Mouse (Mus musculus) liver, embryonic 11.5 days (tissue): ENCODE results near the gene Gm11563. TPM values are rescaled to one million over a fixed set of nuclear protein-coding genes. Genes with fewer than 3 reads are reported as not detected.
"Not testable (repeated sequence)": the region's sequence is repeated elsewhere in the genome, so short reads cannot be mapped to it uniquely, and the experiment has no call there.

ENCODE experiments used
- ATAC-seq: fragments of 200-750 bp; cut with Nextera tagmentation; replicated peaks from 2 replicates; pipeline ENCODE4 v1.8.0; 2017; ENCODE audit warnings: moderate number of reproducible peaks, mild to moderate bottlenecking, moderate TSS enrichment, moderate library complexity; ENCODE audit not compliant: low FRiP score
- DNase-seq: peaks from one replicate; pipeline ENCODE4 v3.0.0-alpha.2; 2017; ENCODE audit warnings: low spot score
- H3K27ac ChIP-seq: fragments of 300-500 bp; sonication (generic); 2 replicates; pipeline ENCODE4 v1.5.1; 2014; ENCODE audit warnings: mild to moderate bottlenecking, low read depth, low read length, control low read depth
- H3K27me3 ChIP-seq: fragments of 300-500 bp; sonication (generic); replicated peaks from 2 replicates; pipeline ENCODE4 v1.6.1; 2014; ENCODE audit warnings: low read length, mixed read lengths; ENCODE audit not compliant: control insufficient read depth, insufficient read depth
- H3K36me3 ChIP-seq: fragments of 300-500 bp; sonication (generic); 2 replicates; pipeline ENCODE4 v1.6.1; 2014; ENCODE audit warnings: mild to moderate bottlenecking, low read length, moderate library complexity, mixed read lengths; ENCODE audit not compliant: control insufficient read depth, insufficient read depth
- H3K4me1 ChIP-seq: fragments of 300-500 bp; sonication (generic); replicated peaks from 2 replicates; pipeline ENCODE4 v1.6.1; 2014; ENCODE audit warnings: low read length, mixed read lengths; ENCODE audit not compliant: control insufficient read depth, insufficient read depth
- H3K4me2 ChIP-seq: fragments of 300-500 bp; sonication (generic); 2 replicates; pipeline ENCODE4 v1.6.1; 2014; ENCODE audit warnings: mild to moderate bottlenecking, control low read depth, moderate library complexity
- H3K4me3 ChIP-seq: fragments of 300-500 bp; sonication (generic); 2 replicates; pipeline ENCODE4 v1.5.1; 2014; ENCODE audit warnings: low read depth, low read length, control low read depth
- H3K9ac ChIP-seq: fragments of 300-500 bp; sonication (generic); 2 replicates; pipeline ENCODE4 v1.6.1; 2014; ENCODE audit warnings: low read depth, low read length, control low read depth
- H3K9me3 ChIP-seq: fragments of 300-500 bp; sonication (generic); 2 replicates; pipeline ENCODE4 v1.6.1; 2016; ENCODE audit warnings: low read length, inconsistent platforms, mixed read lengths; ENCODE audit not compliant: control insufficient read depth
- WGBS: fragments of 180-500 bp; shearing (Covaris S2); extraction: QIAGEN DNeasy Blood & Tissue Kit; methylation state at CpG from one replicate; pipeline ENCODE4 v1.1.7; 2014; 5-methylcytosine and 5-hydroxymethylcytosine counted together
- polyA plus RNA-seq: library from polyadenylated mRNA; unstranded; fragments of >200 nt; fragmentation: Nextera tagmentation; extraction: Ambion mirVana; gene quantifications from 2 replicates; pipeline ENCODE4 v1.2.1, GENCODE M21; 2014

Gene Gm11563
- polyA plus RNA-seq, 1 experiment from 2014 or later = not detected

DNA sequence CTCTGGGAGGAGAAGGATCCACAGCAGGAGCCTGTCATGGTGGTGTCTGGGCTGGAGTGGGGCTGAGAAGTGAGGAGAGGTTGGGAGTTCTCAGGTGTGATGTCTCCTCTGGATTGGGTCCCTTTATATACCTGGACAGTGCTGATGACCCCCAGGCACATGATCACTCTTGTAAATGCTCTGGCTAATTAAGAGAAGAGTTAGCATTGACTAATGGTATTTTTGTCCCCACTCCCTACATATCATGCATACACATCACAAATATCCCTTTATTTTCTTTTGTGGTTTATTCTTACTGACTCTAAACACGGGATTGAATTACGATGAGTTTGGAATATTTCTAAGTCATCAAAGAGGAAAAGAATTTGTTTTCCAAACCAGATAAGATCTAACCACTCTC lies 38.4 kb downstream of the Gm11563 start, which contains the start of gene Gm11562:
TSS of gene Gm11562 (minus strand) at position 101 of the 400 bp plus-strand sequence.
- Histone ChIP-seq H3K9me3 (no peaks in the 10 kb centered on the region), H3K9ac (no peak within 1 kb of the TSS), H3K27me3 (no peaks in the 10 kb centered on the region), H3K4me2 (no peak within 1 kb of the TSS), H3K36me3 (no peaks in the 10 kb centered on the region), H3K4me3 (no peak within 1 kb of the TSS), H3K4me1 (no peaks in the 10 kb centered on the region), H3K27ac (no peak within 1 kb of the TSS)
- DNase-seq = no peak
- 79% methylated on average over 2 of the region's 2 CpGs for WGBS
- ATAC-seq = no peak

DNA sequence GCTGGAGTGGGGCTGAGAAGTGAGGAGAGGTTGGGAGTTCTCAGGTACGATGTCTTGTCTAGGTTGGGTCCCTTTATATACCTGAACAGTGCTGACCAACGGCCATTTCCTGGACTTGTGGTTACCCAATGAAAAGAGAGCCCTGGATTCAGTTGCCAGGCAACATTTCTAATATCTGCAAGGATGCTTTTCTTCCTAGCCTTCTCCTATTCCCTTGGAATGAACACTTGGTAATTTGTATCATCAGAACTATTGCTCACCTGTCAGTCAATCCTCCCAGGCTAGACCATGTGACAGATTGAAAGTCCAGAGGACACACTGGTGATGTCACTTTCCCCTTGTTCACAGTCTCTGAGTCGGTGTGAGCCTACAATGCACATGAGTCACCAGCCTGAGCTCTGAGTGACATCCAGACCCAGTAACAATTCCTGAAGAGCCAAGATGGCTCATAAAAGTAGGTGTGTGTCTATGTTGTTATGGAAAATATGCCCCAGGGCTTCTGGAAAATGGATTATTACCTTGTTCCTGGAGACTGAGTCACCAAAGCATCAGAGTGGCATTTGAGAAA lies 43.9 kb downstream of the Gm11563 start, which contains the start of gene Krtap2-4:
TSS of gene Krtap2-4 (minus strand) at position 51 of the 568 bp plus-strand sequence.
- Histone ChIP-seq H3K4me3 (no peak within 1 kb of the TSS), H3K27ac (no peak within 1 kb of the TSS), H3K4me1 (no peaks in the 10 kb centered on the region), H3K9ac (no peak within 1 kb of the TSS), H3K4me2 (no peak within 1 kb of the TSS), H3K27me3 (no peaks in the 10 kb centered on the region), H3K36me3 (no peaks in the 10 kb centered on the region), H3K9me3 (no peaks in the 10 kb centered on the region)
- ATAC-seq (no peak), DNase-seq (no peak)
- 54% methylated on average over 3 of the region's 3 CpGs for WGBS

DNA sequence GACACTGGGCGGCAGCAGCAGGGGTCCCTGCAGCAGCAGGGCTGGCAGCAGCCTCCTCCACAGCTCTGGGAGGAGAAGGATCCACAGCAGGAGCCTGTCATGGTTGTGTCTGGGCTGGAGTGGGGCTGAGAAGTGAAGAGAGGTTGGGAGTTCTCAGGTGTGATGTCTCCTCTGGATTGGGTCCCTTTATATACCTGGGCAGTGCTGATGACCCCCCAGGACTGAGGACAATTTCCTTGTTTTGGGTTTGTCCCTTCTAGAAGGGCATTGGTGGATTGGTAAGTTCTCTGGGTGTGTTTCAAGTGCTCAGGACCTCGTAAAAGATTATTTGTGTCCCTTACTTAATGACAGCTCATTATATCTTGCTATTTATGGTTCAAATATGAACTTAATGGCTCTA lies 48.7 kb downstream of the Gm11563 start, which contains the start of gene Gm11937:
TSS of gene Gm11937 (minus strand) at position 101 of the 400 bp plus-strand sequence.
- H3K36me3 ChIP-seq, H3K9ac ChIP-seq, H3K27me3 ChIP-seq, H3K27ac ChIP-seq, H3K4me2 ChIP-seq, H3K9me3 ChIP-seq, DNase-seq, H3K4me3 ChIP-seq, H3K4me1 ChIP-seq, ATAC-seq: not testable (repeated sequence)
- 49% methylated on average over 2 of the region's 2 CpGs for WGBS

DNA sequence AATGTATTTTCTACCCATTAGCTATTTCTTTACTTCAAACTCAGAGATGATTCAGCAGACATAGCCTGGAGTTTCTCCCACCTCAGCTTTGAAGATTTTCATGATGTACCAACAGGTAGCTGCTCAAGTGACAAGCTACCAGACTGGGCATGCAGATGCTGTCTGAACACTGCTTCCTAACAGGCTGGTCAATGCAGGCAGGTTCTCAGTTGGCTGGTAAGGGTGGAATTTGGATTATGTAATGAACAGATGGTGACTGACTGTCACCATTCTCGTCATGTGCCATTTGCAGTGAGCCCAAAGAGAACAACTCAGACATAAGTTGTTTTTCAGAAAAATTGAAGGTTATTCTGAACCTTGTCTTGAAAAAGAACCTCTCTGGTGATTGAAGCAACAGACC lies 49.6 kb downstream of the Gm11563 start:
- WGBS = 62% methylated on average over 1 of the region's 1 CpGs
- DNase-seq = no peak

More for the DNA sequence above, 49.6 kb downstream of the Gm11563 start:
- no peaks in the 10 kb centered on the region for H3K9me3 ChIP-seq
- no peaks in the 10 kb centered on the region for H3K27me3 ChIP-seq
- no peak overlapping the region for H3K27ac ChIP-seq
- no peak overlapping the region for H3K4me2 ChIP-seq
- no peak overlapping the region for H3K9ac ChIP-seq
- H3K4me1 ChIP-seq = no peaks in the 10 kb centered on the region
- no peak overlapping the region for H3K4me3 ChIP-seq
- ATAC-seq = no peak
- no peaks in the 10 kb centered on the region for H3K36me3 ChIP-seq

Other genes starting within 250 kb of the Gm11563 start
- not detected in 2 replicates for gene Krt12, start 236.7 kb downstream of the Gm11563 start, polyA plus RNA-seq
- 32.1 and 34.1 TPM in 2 replicates for gene Krt20, start 220.8 kb downstream of the Gm11563 start, polyA plus RNA-seq
- 0.38 TPM in 2 replicates for gene Krt23, start 165.8 kb downstream of the Gm11563 start, polyA plus RNA-seq
- gene Krt39, start 137.6 kb downstream of the Gm11563 start, polyA plus RNA-seq = not detected in 2 replicates
- 0.21 TPM in 1 of 2 replicates, not detected in the other for gene Krt40, start 115.8 kb downstream of the Gm11563 start, polyA plus RNA-seq
- not detected in 2 replicates for gene Krtap3-3, start 108.1 kb downstream of the Gm11563 start, polyA plus RNA-seq
- not detected in 2 replicates for gene Krtap3-2, start 102.1 kb downstream of the Gm11563 start, polyA plus RNA-seq
- gene Gm11939, start 99.5 kb downstream of the Gm11563 start, polyA plus RNA-seq = not detected in 2 replicates
- gene Krtap3-1, start 92.3 kb downstream of the Gm11563 start, polyA plus RNA-seq = not detected in 2 replicates
- gene Krtap1-5, start 77.9 kb downstream of the Gm11563 start, polyA plus RNA-seq = not detected in 2 replicates
- gene Krtap1-4, start 75.3 kb downstream of the Gm11563 start, polyA plus RNA-seq = not detected in 2 replicates
- not detected in 2 replicates for gene Krtap1-3, start 67.6 kb downstream of the Gm11563 start, polyA plus RNA-seq
- gene Krtap9-3, start 60.9 kb downstream of the Gm11563 start, polyA plus RNA-seq = not detected in 2 replicates
- gene Gm11938, start 55.7 kb downstream of the Gm11563 start, polyA plus RNA-seq = not detected in 2 replicates
- gene Gm11937, start 48.8 kb downstream of the Gm11563 start, polyA plus RNA-seq = not detected in 2 replicates
- not detected in 2 replicates for gene Krtap2-4, start 44.1 kb downstream of the Gm11563 start, polyA plus RNA-seq
- gene Gm11562, start 38.5 kb downstream of the Gm11563 start, polyA plus RNA-seq = not detected in 2 replicates
- gene Krtap4-1, start 30.7 kb downstream of the Gm11563 start, polyA plus RNA-seq = not detected in 2 replicates
- not detected in 2 replicates for gene Krtap4-2, start 23.9 kb downstream of the Gm11563 start, polyA plus RNA-seq
- gene Krtap4-7, start 14.9 kb downstream of the Gm11563 start, polyA plus RNA-seq = not detected in 2 replicates
- gene Gm11555, start 8.7 kb downstream of the Gm11563 start, polyA plus RNA-seq = not detected in 2 replicates
- not detected in 2 replicates for gene Krtap4-6, start 7.0 kb upstream of the Gm11563 start, polyA plus RNA-seq
- not detected in 2 replicates for gene Gm14190, start 31.8 kb upstream of the Gm11563 start, polyA plus RNA-seq
- gene Gm14180, start 75.3 kb upstream of the Gm11563 start, polyA plus RNA-seq = not detected in 2 replicates
- not detected in 2 replicates for gene Gm11595, start 114.0 kb upstream of the Gm11563 start, polyA plus RNA-seq
- gene Krtap4-8, start 121.7 kb upstream of the Gm11563 start, polyA plus RNA-seq = not detected in 2 replicates
- gene Krtap4-9, start 126.2 kb upstream of the Gm11563 start, polyA plus RNA-seq = not detected in 2 replicates
- gene Gm11596, start 134.5 kb upstream of the Gm11563 start, polyA plus RNA-seq = not detected in 2 replicates
- not detected in 2 replicates for gene Gm11569, start 140.0 kb upstream of the Gm11563 start, polyA plus RNA-seq
- not detected in 2 replicates for gene Gm11554, start 145.5 kb upstream of the Gm11563 start, polyA plus RNA-seq
- not detected in 2 replicates for gene Krtap4-13, start 150.9 kb upstream of the Gm11563 start, polyA plus RNA-seq
- not detected in 2 replicates for gene Gm11564, start 156.7 kb upstream of the Gm11563 start, polyA plus RNA-seq
- gene 2300003K06Rik, start 179.1 kb upstream of the Gm11563 start, polyA plus RNA-seq = not detected in 2 replicates
- not detected in 2 replicates for gene Krtap4-16, start 192.6 kb upstream of the Gm11563 start, polyA plus RNA-seq
- not detected in 2 replicates for gene Gm11568, start 199.0 kb upstream of the Gm11563 start, polyA plus RNA-seq
- not detected in 2 replicates for gene Gm11559, start 205.5 kb upstream of the Gm11563 start, polyA plus RNA-seq
- not detected in 2 replicates for gene Krtap9-1, start 214.4 kb upstream of the Gm11563 start, polyA plus RNA-seq
- not detected in 2 replicates for gene Gm11567, start 220.2 kb upstream of the Gm11563 start, polyA plus RNA-seq
- not detected in 2 replicates for gene Krtap31-1, start 249.0 kb upstream of the Gm11563 start, polyA plus RNA-seq